Mouse (Mus musculus): ENCODE data around the gene Tcf25. TPM values are rescaled to one million over a fixed set of nuclear protein-coding genes. Genes with fewer than 3 reads are reported as not detected.

Gene Tcf25
- polyA plus RNA-seq, 1 experiment: 128 TPM

DNA sequence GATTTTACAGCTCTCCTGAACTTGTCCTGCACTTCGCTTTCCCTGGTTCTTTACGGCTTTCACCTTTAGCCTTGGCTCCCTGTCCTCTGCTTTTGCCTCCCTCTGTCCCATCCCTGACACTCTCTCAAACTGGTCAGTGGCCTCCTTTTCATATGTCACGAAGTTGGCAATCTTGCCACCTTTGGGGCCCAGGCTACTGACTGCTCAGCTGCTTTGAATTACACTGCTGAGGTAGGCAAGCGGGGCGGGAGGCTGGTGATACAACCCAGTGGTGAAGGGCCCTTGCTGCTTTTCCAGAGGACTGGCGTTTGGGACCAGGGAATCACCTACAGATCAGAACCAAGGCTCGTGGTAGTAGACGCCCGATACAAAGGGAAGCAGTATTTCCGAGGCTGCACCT lies 2.1 kb downstream of the Tcf25 start:
- peaks cover 4% of the 10 kb centered on the region; the same call in 1 of the 2 replicates for H3K4me1 ChIP-seq (ENCODE audit: control insufficient read depth, insufficient read depth, insufficient read length, low read length)
- no peak overlapping the region for H3K27ac ChIP-seq (ENCODE audit: insufficient read depth, low read depth, low read length)
- peaks cover 2% of the 10 kb centered on the region; the same call in 1 of the 2 replicates for H3K36me3 ChIP-seq (ENCODE audit: control insufficient read depth, insufficient read depth, low read length)
- no peak overlapping the region for H3K4me3 ChIP-seq (ENCODE audit: low read depth, low read length)
- 72% methylated on average over 10 of the region's 10 CpGs for WGBS
- H3K27me3 ChIP-seq (ENCODE audit: control insufficient read depth, insufficient read depth, low read length): no peaks in the 10 kb centered on the region
- TF ChIP-seq POLR2A (IDR thresholded peaks at IDR 0.05; ENCODE audit: low read depth, low read length): no peak
- no peak for TF ChIP-seq CTCF (IDR thresholded peaks at IDR 0.05; ENCODE audit: extremely low read depth, insufficient read length, insufficient replicate concordance, low read depth, low read length)

GRCm38 (mm10) chr8:123376106-123376505 lies 2.6 kb downstream of the Tcf25 start:
- Histone ChIP-seq H3K27ac (ENCODE audit: insufficient read depth, low read depth, low read length) (no peak overlapping the region), H3K36me3 (ENCODE audit: control insufficient read depth, insufficient read depth, low read length) (peaks cover 3% of the 10 kb centered on the region; the same call in 1 of the 2 replicates), H3K27me3 (ENCODE audit: control insufficient read depth, insufficient read depth, low read length) (no peaks in the 10 kb centered on the region), H3K4me3 (ENCODE audit: low read depth, low read length) (no peak overlapping the region), H3K4me1 (ENCODE audit: control insufficient read depth, insufficient read depth, insufficient read length, low read length) (peaks cover 4% of the 10 kb centered on the region; the same call in 1 of the 2 replicates)
- TF ChIP-seq POLR2A (IDR thresholded peaks at IDR 0.05; ENCODE audit: low read depth, low read length): no peak
- TF ChIP-seq CTCF (IDR thresholded peaks at IDR 0.05; ENCODE audit: extremely low read depth, insufficient read length, insufficient replicate concordance, low read depth, low read length): no peak
- 62% methylated on average over 8 of the region's 8 CpGs for WGBS

DNA sequence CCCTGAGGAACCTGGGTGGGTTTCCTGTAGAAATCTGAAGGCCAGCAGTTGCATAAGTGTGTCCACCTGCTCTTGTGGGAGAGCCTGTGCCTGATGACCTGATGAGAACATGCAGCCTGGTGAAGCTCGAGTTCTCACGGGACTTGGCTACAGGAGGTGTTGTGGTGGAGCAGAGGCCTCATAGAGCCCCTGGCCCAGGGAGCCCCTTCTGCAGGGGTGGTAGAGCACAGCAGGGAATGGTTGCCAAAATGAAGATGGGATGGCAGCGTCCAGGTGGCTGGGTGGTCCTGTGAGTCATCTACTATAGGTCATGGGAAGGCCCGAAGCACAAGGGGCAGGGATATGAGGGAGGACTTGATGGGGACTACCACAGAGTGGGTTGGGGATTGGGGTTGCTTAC lies 8.2 kb downstream of the Tcf25 start:
- H3K27me3 ChIP-seq (ENCODE audit: control insufficient read depth, insufficient read depth, low read length): no peaks in the 10 kb centered on the region
- H3K4me1 ChIP-seq (ENCODE audit: control insufficient read depth, insufficient read depth, insufficient read length, low read length): peaks cover 4% of the 10 kb centered on the region; the same call in 1 of the 2 replicates
- TF ChIP-seq POLR2A (IDR thresholded peaks at IDR 0.05; ENCODE audit: low read depth, low read length) (no peak), CTCF (IDR thresholded peaks at IDR 0.05; ENCODE audit: extremely low read depth, insufficient read length, insufficient replicate concordance, low read depth, low read length) (no peak)
- no peak overlapping the region for H3K27ac ChIP-seq (ENCODE audit: insufficient read depth, low read depth, low read length)
- peaks cover 43% of the 10 kb centered on the region for H3K36me3 ChIP-seq (ENCODE audit: control insufficient read depth, insufficient read depth, low read length)
- WGBS: 90% methylated on average over 4 of the region's 4 CpGs
- H3K4me3 ChIP-seq (ENCODE audit: low read depth, low read length): no peak overlapping the region

DNA sequence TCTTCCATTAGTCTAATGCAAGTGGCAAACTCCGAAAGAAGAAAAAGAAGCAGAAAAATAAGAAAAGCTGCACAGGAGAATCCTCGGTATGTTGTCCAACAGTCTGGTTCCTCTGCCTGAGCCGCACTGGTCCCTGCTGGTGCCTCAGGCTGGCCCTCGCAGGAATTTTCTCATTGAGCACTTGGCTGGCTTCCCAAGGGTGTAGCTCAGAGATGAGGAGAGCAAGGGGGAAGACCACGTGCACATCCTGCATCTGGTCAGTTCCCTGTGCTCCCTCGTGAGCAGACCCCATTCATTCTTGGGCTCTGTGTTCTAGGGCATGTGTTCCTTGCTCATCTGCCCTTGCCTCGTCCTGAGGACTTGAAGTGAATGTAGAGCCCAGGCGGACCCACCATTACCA lies 9.0 kb downstream of the Tcf25 start:
- 70% methylated on average over 8 of the region's 8 CpGs for WGBS
- Histone ChIP-seq H3K4me3 (ENCODE audit: low read depth, low read length) (no peak overlapping the region), H3K36me3 (ENCODE audit: control insufficient read depth, insufficient read depth, low read length) (peaks cover 49% of the 10 kb centered on the region), H3K27me3 (ENCODE audit: control insufficient read depth, insufficient read depth, low read length) (no peaks in the 10 kb centered on the region), H3K27ac (ENCODE audit: insufficient read depth, low read depth, low read length) (no peak overlapping the region), H3K4me1 (ENCODE audit: control insufficient read depth, insufficient read depth, insufficient read length, low read length) (peaks cover 4% of the 10 kb centered on the region; the same call in 1 of the 2 replicates)
- no peak for TF ChIP-seq POLR2A (IDR thresholded peaks at IDR 0.05; ENCODE audit: low read depth, low read length)
- no peak for TF ChIP-seq CTCF (IDR thresholded peaks at IDR 0.05; ENCODE audit: extremely low read depth, insufficient read length, insufficient replicate concordance, low read depth, low read length)

- no peaks in the 10 kb centered on the region for H3K27me3 ChIP-seq (ENCODE audit: control insufficient read depth, insufficient read depth, low read length)
- H3K4me3 ChIP-seq (ENCODE audit: low read depth, low read length): no peak overlapping the region
- H3K36me3 ChIP-seq (ENCODE audit: control insufficient read depth, insufficient read depth, low read length): peaks cover 73% of the 10 kb centered on the region
- TF ChIP-seq CTCF (IDR thresholded peaks at IDR 0.05; ENCODE audit: extremely low read depth, insufficient read length, insufficient replicate concordance, low read depth, low read length) (peak; percentile 81; the same call in 1 of the 2 replicates), POLR2A (IDR thresholded peaks at IDR 0.05; ENCODE audit: low read depth, low read length) (no peak)
- no peak overlapping the region for H3K27ac ChIP-seq (ENCODE audit: insufficient read depth, low read depth, low read length)
- WGBS: 33% methylated on average over 9 of the region's 9 CpGs
- peaks cover 4% of the 10 kb centered on the region; the same call in 1 of the 2 replicates for H3K4me1 ChIP-seq (ENCODE audit: control insufficient read depth, insufficient read depth, insufficient read length, low read length)
Observed at GRCm38 (mm10) chr8:123384883-123385540, 11.5 kb downstream of the Tcf25 start.

- Histone ChIP-seq H3K27ac (ENCODE audit: insufficient read depth, low read depth, low read length) (no peak overlapping the region), H3K27me3 (ENCODE audit: control insufficient read depth, insufficient read depth, low read length) (no peaks in the 10 kb centered on the region), H3K4me1 (ENCODE audit: control insufficient read depth, insufficient read depth, insufficient read length, low read length) (peaks cover 4% of the 10 kb centered on the region; the same call in 1 of the 2 replicates), H3K4me3 (ENCODE audit: low read depth, low read length) (no peak overlapping the region), H3K36me3 (ENCODE audit: control insufficient read depth, insufficient read depth, low read length) (peaks cover 83% of the 10 kb centered on the region)
- no peak for TF ChIP-seq CTCF (IDR thresholded peaks at IDR 0.05; ENCODE audit: extremely low read depth, insufficient read length, insufficient replicate concordance, low read depth, low read length)
- TF ChIP-seq POLR2A (IDR thresholded peaks at IDR 0.05; ENCODE audit: low read depth, low read length): no peak
- 83% methylated on average over 3 of the region's 3 CpGs for WGBS
Observed at GRCm38 (mm10) chr8:123387041-123387440, 13.5 kb downstream of the Tcf25 start.

- peaks cover 4% of the 10 kb centered on the region; the same call in 1 of the 2 replicates for H3K4me1 ChIP-seq (ENCODE audit: control insufficient read depth, insufficient read depth, insufficient read length, low read length)
- peaks cover 84% of the 10 kb centered on the region for H3K36me3 ChIP-seq (ENCODE audit: control insufficient read depth, insufficient read depth, low read length)
- 75% methylated on average over 8 of the region's 8 CpGs for WGBS
Observed at GRCm38 (mm10) chr8:123387801-123388200, 14.2 kb downstream of the Tcf25 start.

More at GRCm38 (mm10) chr8:123387801-123388200, 14.2 kb downstream of the Tcf25 start:
- no peak for TF ChIP-seq CTCF (IDR thresholded peaks at IDR 0.05; ENCODE audit: extremely low read depth, insufficient read length, insufficient replicate concordance, low read depth, low read length)
- TF ChIP-seq POLR2A (IDR thresholded peaks at IDR 0.05; ENCODE audit: low read depth, low read length): no peak
- Histone ChIP-seq H3K4me3 (ENCODE audit: low read depth, low read length) (no peak overlapping the region), H3K27ac (ENCODE audit: insufficient read depth, low read depth, low read length) (no peak overlapping the region), H3K27me3 (ENCODE audit: control insufficient read depth, insufficient read depth, low read length) (no peaks in the 10 kb centered on the region)

Data from small intestine, adult 2 months (tissue).